30 mouse cellular contexts compared by ENCODE assay signal in the genomic region with DNA sequence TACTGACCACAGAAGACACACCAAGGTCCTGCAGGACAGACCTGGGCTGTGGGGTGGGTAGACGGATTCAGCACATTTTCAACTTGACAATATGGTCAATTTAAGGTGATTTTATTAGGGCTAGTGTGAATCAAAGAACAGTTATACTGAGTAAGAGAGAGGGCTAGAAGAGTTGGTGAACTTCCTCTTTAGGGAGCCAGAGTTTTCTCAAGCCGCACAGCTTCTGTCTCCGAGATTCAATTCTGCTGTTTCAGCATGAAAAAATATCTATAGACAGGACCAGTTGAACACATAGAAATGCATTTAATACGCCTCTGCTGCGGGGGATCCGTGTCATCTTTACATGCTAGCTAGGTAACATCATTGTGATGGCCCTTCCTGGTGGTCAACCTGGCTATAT.
"Had no signal": no experiment of that assay in that cellular context is flagged by ENCODE, and none has a peak within 500 bp of the region (broad histone marks: within the 10 kb centered on the region; RNA-seq: fewer than 3 reads in every experiment).

No protein-coding gene starts in this region.

- H3K27ac ChIP-seq: left cerebral cortex, adult 2 months; limb, embryonic 10.5 days; limb, embryonic 12.5 days; limb, embryonic 13.5 days; limb, embryonic 15.5 days; liver, embryonic 12.5 days; liver, embryonic 13.5 days; liver, embryonic 14.5 days; liver, embryonic 15.5 days; lung, embryonic 15.5 days; macrophage; midbrain, embryonic 10.5 days; midbrain, embryonic 12.5 days; midbrain, embryonic 13.5 days; midbrain, embryonic 15.5 days had no signal

- H3K4me1 ChIP-seq: liver, embryonic 12.5 days; liver, embryonic 13.5 days; liver, embryonic 15.5 days; lung, embryonic 15.5 days; megakaryocyte, embryonic 14.5 days; midbrain, embryonic 15.5 days had no signal

- H3K9ac ChIP-seq: limb, embryonic 12.5 days; limb, embryonic 13.5 days; limb, embryonic 15.5 days; liver, embryonic 12.5 days; liver, embryonic 13.5 days; liver, embryonic 14.5 days; liver, embryonic 15.5 days; liver, postnatal 0 days; lung, embryonic 14.5 days; lung, embryonic 15.5 days; midbrain, embryonic 12.5 days; midbrain, embryonic 13.5 days; midbrain, embryonic 15.5 days had no signal

- ATAC-seq: liver, embryonic 12.5 days; liver, postnatal 0 days; lung, postnatal 0 days; midbrain, embryonic 13.5 days; midbrain, embryonic 15.5 days; midbrain, embryonic 16.5 days had no signal

- H3K27me3 ChIP-seq: limb, embryonic 12.5 days; limb, embryonic 13.5 days; limb, embryonic 15.5 days; liver, embryonic 12.5 days; liver, embryonic 13.5 days; liver, embryonic 15.5 days; midbrain, embryonic 15.5 days had no signal

- H3K36me3 ChIP-seq: limb, embryonic 10.5 days; limb, embryonic 12.5 days; limb, embryonic 13.5 days; limb, embryonic 15.5 days; liver, embryonic 12.5 days; liver, embryonic 13.5 days; liver, embryonic 15.5 days; lung, embryonic 15.5 days; midbrain, embryonic 10.5 days; midbrain, embryonic 12.5 days; midbrain, embryonic 13.5 days; midbrain, embryonic 15.5 days had no signal

- DNase-seq: left cerebral cortex, postnatal 4 days; liver; liver, embryonic 13.5 days; liver, postnatal 0 days; lung, adult 18-20 months; lung, adult 2 months; lung, embryonic 14.5 days; lung, postnatal 10 days; lung, postnatal 14 days; lung, postnatal 36 days; lung, postnatal 4 days; midbrain, embryonic 14.5 days had no signal

- H3K9me3 ChIP-seq: limb, embryonic 10.5 days; limb, embryonic 12.5 days; limb, embryonic 13.5 days; limb, embryonic 15.5 days; liver, embryonic 12.5 days; liver, embryonic 13.5 days; liver, embryonic 15.5 days; lung, embryonic 15.5 days; megakaryocyte, embryonic 14.5 days; midbrain, embryonic 10.5 days; midbrain, embryonic 12.5 days; midbrain, embryonic 13.5 days; midbrain, embryonic 15.5 days had no signal

- H3K4me3 ChIP-seq: left cerebral cortex, adult 2 months; limb, embryonic 10.5 days; limb, embryonic 12.5 days; limb, embryonic 13.5 days; limb, embryonic 15.5 days; liver, embryonic 12.5 days; liver, embryonic 13.5 days; liver, embryonic 15.5 days; lung, embryonic 15.5 days; megakaryocyte, embryonic 14.5 days; midbrain, embryonic 10.5 days; midbrain, embryonic 12.5 days; midbrain, embryonic 13.5 days; midbrain, embryonic 15.5 days; myocyte had no signal
